In the genomic region with DNA sequence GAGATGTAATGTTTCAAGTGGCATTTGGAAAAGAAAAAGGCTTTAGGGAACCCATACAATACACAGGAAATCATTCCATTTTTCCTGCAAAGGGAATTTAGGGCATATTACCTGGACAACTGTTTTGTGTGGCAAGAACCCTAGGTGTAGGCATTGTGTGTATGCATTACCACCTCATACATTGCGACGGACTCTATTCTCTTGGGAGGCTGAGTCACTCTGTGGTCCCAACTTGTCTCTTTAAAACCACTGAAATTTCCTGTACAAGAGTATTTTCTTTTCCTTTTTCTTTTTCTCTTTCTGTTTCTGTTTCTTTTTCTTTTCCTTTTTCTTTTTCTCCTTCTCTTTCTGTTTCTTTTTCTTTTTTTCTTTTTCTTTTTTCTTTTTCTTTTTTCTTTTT, we compare ENCODE assay signal across 15 mouse cellular contexts.
"Had no signal": no experiment of that assay in that cellular context is flagged by ENCODE, and none has a peak within 500 bp of the region (broad histone marks: within the 10 kb centered on the region; RNA-seq: fewer than 3 reads in every experiment).

No protein-coding gene starts in this region.

- ATAC-seq: liver, postnatal 0 days had no signal

- H3K4me2 ChIP-seq: limb, embryonic 12.5 days; liver, embryonic 13.5 days; lung, embryonic 15.5 days had no signal

- H3K9me3 ChIP-seq: limb, embryonic 12.5 days; liver, embryonic 13.5 days; lung, embryonic 15.5 days had no signal

- DNase-seq: kidney, adult 11 months; kidney, postnatal 10 days; kidney, postnatal 4 days; liver; liver, embryonic 13.5 days; liver, postnatal 0 days; lung, postnatal 14 days; right cerebral cortex, postnatal 4 days; thymus, adult 18-20 months; thymus, postnatal 14 days had no signal

- H3K27me3 ChIP-seq: limb, embryonic 12.5 days; liver, embryonic 13.5 days; lung, embryonic 15.5 days; megakaryocyte, embryonic 14.5 days had no signal

- H3K9ac ChIP-seq: limb, embryonic 12.5 days; liver, embryonic 13.5 days; liver, postnatal 0 days; lung, embryonic 15.5 days had no signal

- H3K36me3 ChIP-seq: limb, embryonic 12.5 days; liver, embryonic 13.5 days; lung, embryonic 15.5 days had no signal

- H3K27ac ChIP-seq: layer of hippocampus, adult 2 months; limb, embryonic 12.5 days; liver, embryonic 13.5 days; lung, embryonic 15.5 days; macrophage had no signal

- H3K4me1 ChIP-seq: limb, embryonic 12.5 days; liver, embryonic 13.5 days; lung, embryonic 15.5 days; megakaryocyte, embryonic 14.5 days had no signal

- H3K4me3 ChIP-seq: layer of hippocampus, adult 2 months; limb, embryonic 12.5 days; liver, embryonic 13.5 days; lung, embryonic 15.5 days; megakaryocyte, embryonic 14.5 days had no signal
